Mouse (Mus musculus): ENCODE results near the gene Stk11.

Stk11 gene

GRCm38 (mm10) chr10:80129846-80130245 lies 14.2 kb downstream of the Stk11 start:
- DNase-seq (ENCODE audit: low read depth, low spot score): no peak

GRCm38 (mm10) chr10:80130403-80131031 lies 14.9 kb downstream of the Stk11 start:
- no peak for DNase-seq (ENCODE audit: low read depth, low spot score)

- no peak for DNase-seq (ENCODE audit: low read depth, low spot score)
Measured at GRCm38 (mm10) chr10:80131316-80131951, 15.8 kb downstream of the Stk11 start.

GRCm38 (mm10) chr10:80131952-80132350 lies 16.3 kb downstream of the Stk11 start:
- no peak for DNase-seq (ENCODE audit: low read depth, low spot score)

- no peak for DNase-seq (ENCODE audit: low read depth, low spot score)
Measured at GRCm38 (mm10) chr10:80133226-80133849, 17.7 kb downstream of the Stk11 start.

- no peak for DNase-seq (ENCODE audit: low read depth, low spot score)
Measured at GRCm38 (mm10) chr10:80134421-80134820, 18.8 kb downstream of the Stk11 start.

GRCm38 (mm10) chr10:80135161-80135560 lies 19.6 kb downstream of the Stk11 start:
- no peak for DNase-seq (ENCODE audit: low read depth, low spot score)

- DNase-seq (ENCODE audit: low read depth, low spot score): no peak
Measured at GRCm38 (mm10) chr10:80135641-80136040, 20.0 kb downstream of the Stk11 start.

GRCm38 (mm10) chr10:80136179-80136951 lies 20.8 kb downstream of the Stk11 start:
- no peak for DNase-seq (ENCODE audit: low read depth, low spot score)

- DNase-seq (ENCODE audit: low read depth, low spot score): peak; percentile 74
Measured at GRCm38 (mm10) chr10:80136952-80137625, 21.5 kb downstream of the Stk11 start.

GRCm38 (mm10) chr10:80137626-80138552 lies 22.3 kb downstream of the Stk11 start:
- peak; percentile 77 for DNase-seq (ENCODE audit: low read depth, low spot score)

- peak; percentile 89 for DNase-seq (ENCODE audit: low read depth, low spot score)
Measured at GRCm38 (mm10) chr10:80138553-80139438, 23.2 kb downstream of the Stk11 start, which contains the start of gene Atp5d. TSS of gene Atp5d (plus strand) at chr10:80138632.

- no peak for DNase-seq (ENCODE audit: low read depth, low spot score)
Measured at GRCm38 (mm10) chr10:80139439-80139775, 23.8 kb downstream of the Stk11 start.

- no peak for DNase-seq (ENCODE audit: low read depth, low spot score)
Measured at GRCm38 (mm10) chr10:80139975-80140665, 24.5 kb downstream of the Stk11 start.

GRCm38 (mm10) chr10:80140666-80141035 lies 25.0 kb downstream of the Stk11 start, which contains the start of gene Cbarp:
TSS of gene Cbarp (minus strand) at chr10:80140835.
- DNase-seq (ENCODE audit: low read depth, low spot score): no peak

- DNase-seq (ENCODE audit: low read depth, low spot score): peak; percentile 100
Measured at GRCm38 (mm10) chr10:80141243-80141642, 25.6 kb downstream of the Stk11 start.

- DNase-seq (ENCODE audit: low read depth, low spot score): peak; percentile 97
Measured at GRCm38 (mm10) chr10:80141786-80142529, 26.4 kb downstream of the Stk11 start.

GRCm38 (mm10) chr10:80142530-80142925 lies 26.9 kb downstream of the Stk11 start:
- no peak for DNase-seq (ENCODE audit: low read depth, low spot score)
